Mouse (Mus musculus) liver, embryonic 15.5 days (tissue): ENCODE data around the gene Trnau1ap. TPM values are rescaled to one million over a fixed set of nuclear protein-coding genes. Genes with fewer than 3 reads are reported as not detected.

Experiments used
- ATAC-seq: fragments of 200-750 bp; cut with Nextera tagmentation; 2 replicates; pipeline ENCODE4 v1.8.0; 2017; ENCODE audit warnings: moderate number of reproducible peaks, mild to moderate bottlenecking, moderate library complexity; ENCODE audit not compliant: insufficient read depth
- H3K27ac ChIP-seq: fragments of 300-500 bp; sonication (generic); replicated peaks from 2 replicates; pipeline ENCODE4 v1.5.1; 2015; ENCODE audit warnings: mild to moderate bottlenecking, inconsistent platforms
- H3K27me3 ChIP-seq: fragments of 300-500 bp; sonication (generic); 2 replicates; pipeline ENCODE4 v1.6.1; 2015; ENCODE audit warnings: mild to moderate bottlenecking, inconsistent platforms
- H3K36me3 ChIP-seq: fragments of 300-500 bp; sonication (generic); replicated peaks from 2 replicates; pipeline ENCODE4 v1.6.1; 2015; ENCODE audit warnings: moderate library complexity, mild to moderate bottlenecking, inconsistent platforms
- H3K4me1 ChIP-seq: fragments of 300-500 bp; sonication (generic); replicated peaks from 2 replicates; pipeline ENCODE4 v1.6.1; 2015; ENCODE audit warnings: inconsistent platforms
- H3K4me2 ChIP-seq: fragments of 300-500 bp; sonication (generic); 2 replicates; pipeline ENCODE4 v1.6.1; 2015; ENCODE audit warnings: moderate library complexity, mild to moderate bottlenecking, inconsistent platforms
- H3K4me3 ChIP-seq: fragments of 300-500 bp; sonication (generic); replicated peaks from 2 replicates; pipeline ENCODE4 v1.5.1; 2015; ENCODE audit warnings: mild to moderate bottlenecking, inconsistent platforms
- H3K9ac ChIP-seq: fragments of 300-500 bp; sonication (generic); 2 replicates; pipeline ENCODE4 v1.6.1; 2015; ENCODE audit warnings: moderate library complexity, mild to moderate bottlenecking, inconsistent platforms
- H3K9me3 ChIP-seq: fragments of 300-500 bp; sonication (generic); replicated peaks from 2 replicates; pipeline ENCODE4 v1.6.1; 2016; ENCODE audit warnings: inconsistent platforms
- WGBS: fragments of 180-500 bp; shearing (Covaris S2); methylation state at CpG from one replicate; pipeline ENCODE4 v1.1.7; 2015; ENCODE audit warnings: mixed read lengths; ENCODE audit not compliant: insufficient replicate concordance; 5-methylcytosine and 5-hydroxymethylcytosine counted together
- polyA plus RNA-seq: library from polyadenylated mRNA; unstranded; fragments of >200 nt; fragmentation: Nextera tagmentation; extraction: Ambion mirVana; gene quantifications from 2 replicates; pipeline ENCODE4 v1.2.1, GENCODE M21; 2015

Trnau1ap gene
- polyA plus RNA-seq, 1 experiment from 2014 or later, result 28.7 TPM

DNA sequence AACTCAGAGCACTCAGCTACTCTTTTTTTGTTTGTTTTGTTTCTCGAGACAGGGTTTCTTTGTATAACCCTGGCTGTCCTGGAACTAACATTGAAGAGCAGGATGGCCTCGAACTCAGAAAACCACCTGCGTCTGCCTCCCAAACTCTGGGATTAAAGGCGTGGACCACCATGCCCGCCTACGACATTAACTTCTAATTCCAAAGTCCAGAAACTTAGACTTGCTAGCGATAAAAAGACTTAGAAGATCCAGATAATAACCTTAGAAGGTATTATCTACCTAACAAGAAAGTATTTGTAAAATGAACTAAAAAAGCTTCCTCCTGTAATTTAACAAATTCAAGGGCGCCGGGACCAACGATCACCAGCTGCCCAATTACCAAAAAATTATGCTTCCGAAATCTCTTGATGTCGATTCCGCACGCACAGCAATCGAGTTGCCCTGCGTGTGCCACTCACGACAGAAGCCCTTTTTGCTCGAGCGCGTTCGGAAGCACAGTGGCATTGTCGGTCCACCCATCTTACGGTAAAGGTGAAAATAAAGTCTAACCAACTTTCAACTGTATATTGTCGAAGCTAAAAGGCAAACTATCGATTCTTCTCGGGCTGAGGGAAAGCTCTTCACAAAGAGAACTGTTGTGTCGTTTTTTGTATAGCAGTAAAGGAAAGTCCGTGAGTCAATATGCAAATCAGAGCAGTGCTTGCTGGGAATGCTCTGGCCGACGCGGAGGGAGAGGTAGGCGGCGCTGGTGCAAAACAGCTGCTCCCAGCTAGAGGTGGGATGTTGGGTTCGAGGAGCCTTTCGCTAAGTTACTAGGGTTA lies 59.4 kb downstream of the Trnau1ap start:
- no peaks in the 10 kb centered on the region for H3K36me3 ChIP-seq
- H3K27ac ChIP-seq, result peak overlapping the region; percentile 90
- peak; percentile 72 for ATAC-seq
- H3K9ac ChIP-seq, result peak overlapping the region; percentile 53
- under 1% methylated on average over 35 of the region's 35 CpGs for WGBS
- H3K4me3 ChIP-seq, result peak overlapping the region; percentile 42
- no peaks in the 10 kb centered on the region for H3K27me3 ChIP-seq
- no peaks in the 10 kb centered on the region for H3K9me3 ChIP-seq
- H3K4me2 ChIP-seq, result peak overlapping the region; percentile 66
- peaks cover 48% of the 10 kb centered on the region for H3K4me1 ChIP-seq

DNA sequence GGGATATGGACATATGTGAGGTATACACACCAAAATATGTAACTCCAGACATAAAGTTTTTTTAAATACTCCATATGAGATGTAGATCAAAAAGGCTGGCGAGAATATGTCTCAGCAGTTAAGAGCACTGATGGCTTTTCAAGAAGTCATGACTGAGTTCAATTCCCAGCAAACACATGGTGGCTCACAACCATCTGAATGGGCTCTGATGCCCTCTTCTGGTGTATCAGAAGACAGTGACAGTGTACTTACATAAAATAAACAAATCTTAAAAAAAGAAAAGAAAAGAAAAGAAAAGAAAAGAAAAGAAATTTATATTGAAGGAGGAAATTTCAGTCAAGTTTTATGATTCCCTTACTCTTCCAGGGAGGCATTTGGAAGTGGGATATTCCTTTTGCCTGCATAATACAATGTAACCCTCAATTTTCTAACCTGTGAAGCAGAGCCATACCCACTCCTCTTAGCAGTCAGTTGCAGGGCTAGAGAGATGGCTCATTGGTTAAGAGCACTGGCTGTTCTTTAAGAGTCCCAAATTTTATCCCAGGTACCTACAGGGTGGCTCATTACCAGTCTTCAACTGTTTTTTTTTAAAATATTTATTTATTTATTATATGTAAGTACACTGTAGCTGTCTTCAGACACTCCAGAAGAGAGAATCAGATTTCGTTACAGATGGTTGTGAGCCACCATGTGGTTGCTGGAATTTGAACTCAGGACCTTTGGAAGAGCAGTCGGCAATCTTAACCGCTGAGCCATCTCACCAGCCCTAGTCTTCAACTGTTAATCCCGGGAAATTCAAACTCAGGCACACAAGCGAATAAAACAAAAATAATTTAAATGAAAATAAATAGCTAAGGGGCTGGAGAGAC lies 60.2 kb downstream of the Trnau1ap start:
- Histone ChIP-seq H3K36me3 (no peaks in the 10 kb centered on the region), H3K9ac (peak overlapping the region; percentile 53; the same call in 1 of the 2 replicates), H3K27ac (peak overlapping the region; percentile 90), H3K4me3 (no peak overlapping the region), H3K4me1 (peaks cover 48% of the 10 kb centered on the region), H3K9me3 (no peaks in the 10 kb centered on the region), H3K27me3 (no peaks in the 10 kb centered on the region), H3K4me2 (peak overlapping the region; percentile 66)
- no peak for ATAC-seq
- WGBS, result 4% methylated on average over 6 of the region's 6 CpGs

DNA sequence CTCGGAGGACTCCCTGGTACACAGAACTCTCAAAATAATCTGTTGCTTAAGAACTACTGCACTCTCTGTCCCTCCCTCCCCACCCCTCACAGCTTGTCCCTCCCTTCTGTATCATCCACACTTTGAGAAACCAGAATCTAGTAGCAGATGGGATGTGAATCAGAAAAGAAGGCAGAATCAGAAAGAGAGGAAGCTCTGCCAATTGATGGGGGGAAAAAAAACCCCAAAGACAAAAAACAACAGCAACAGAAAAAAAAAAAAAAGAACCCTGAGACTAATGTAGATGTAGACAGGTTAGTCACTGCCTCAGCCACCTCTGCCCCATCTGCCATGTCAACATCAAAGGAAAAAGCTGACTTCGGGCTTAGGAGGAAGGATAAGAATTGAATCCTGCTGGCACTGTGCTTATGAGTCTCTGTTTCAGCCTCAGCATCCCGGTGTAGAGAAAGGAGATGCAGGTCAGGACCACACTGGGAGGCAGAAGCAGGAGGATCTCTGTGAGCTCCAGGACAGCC lies 62.4 kb downstream of the Trnau1ap start:
- no peaks in the 10 kb centered on the region for H3K36me3 ChIP-seq
- no peaks in the 10 kb centered on the region for H3K9me3 ChIP-seq
- H3K4me3 ChIP-seq, result no peak overlapping the region
- no peak for ATAC-seq
- no peak overlapping the region for H3K27ac ChIP-seq
- H3K4me1 ChIP-seq, result peaks cover 48% of the 10 kb centered on the region
- H3K4me2 ChIP-seq, result no peak overlapping the region
- no peaks in the 10 kb centered on the region for H3K27me3 ChIP-seq
- WGBS, result 75% methylated on average over 3 of the region's 3 CpGs
- H3K9ac ChIP-seq, result no peak overlapping the region

DNA sequence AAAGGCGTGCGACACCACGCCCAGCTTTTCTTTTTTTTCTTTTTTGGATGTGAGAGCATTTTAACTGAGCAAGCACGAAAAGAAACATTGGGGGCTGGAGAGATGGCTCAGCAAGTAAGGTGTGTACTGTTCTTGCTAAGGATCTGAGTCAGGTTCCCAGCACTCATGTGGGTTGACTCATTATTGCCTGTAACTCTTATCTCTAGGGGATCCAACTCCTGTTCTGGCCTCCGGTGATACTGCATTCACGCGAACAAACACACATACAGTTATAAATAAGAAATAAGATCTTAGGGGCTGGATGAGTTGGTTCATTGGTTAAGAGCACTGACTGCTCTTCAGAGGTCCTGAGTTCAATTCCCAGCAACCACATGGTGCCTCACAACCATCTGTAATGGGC lies 66.0 kb downstream of the Trnau1ap start:
- Histone ChIP-seq H3K36me3 (0 out of 2 replicates have a peak, but pooled peaks cover under 1% of the 10 kb centered on the region), H3K27ac (no peak overlapping the region), H3K27me3 (no peaks in the 10 kb centered on the region), H3K4me2 (no peak overlapping the region), H3K4me3 (no peak overlapping the region), H3K4me1 (peaks cover 48% of the 10 kb centered on the region), H3K9ac (no peak overlapping the region), H3K9me3 (no peaks in the 10 kb centered on the region)
- 60% methylated on average over 7 of the region's 7 CpGs for WGBS
- ATAC-seq, result no peak

DNA sequence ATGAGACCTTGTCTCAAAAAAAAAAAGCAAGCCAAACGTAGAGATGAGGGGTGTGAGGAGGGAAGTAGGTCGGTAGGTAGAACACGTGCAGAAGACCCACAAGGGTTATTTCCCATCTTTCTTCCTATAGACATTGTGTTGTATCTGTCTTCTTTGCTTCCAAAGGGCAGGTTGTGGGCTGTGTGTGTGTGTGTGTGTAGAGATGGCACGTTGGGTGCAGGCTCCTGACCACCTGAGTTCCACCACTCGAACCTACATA lies 67.1 kb downstream of the Trnau1ap start:
- Histone ChIP-seq H3K9me3 (no peaks in the 10 kb centered on the region), H3K4me2 (peak overlapping the region; percentile 82), H3K4me1 (peaks cover 47% of the 10 kb centered on the region), H3K4me3 (peak overlapping the region; percentile 89), H3K27me3 (no peaks in the 10 kb centered on the region), H3K36me3 (0 out of 2 replicates have a peak, but pooled peaks cover 6% of the 10 kb centered on the region), H3K27ac (peak overlapping the region; percentile 93), H3K9ac (peak overlapping the region; percentile 95; the same call in 1 of the 2 replicates)
- ATAC-seq, result no peak
- 34% methylated on average over 5 of the region's 5 CpGs for WGBS

Other genes starting within 250 kb of the Trnau1ap start
- 0.08 TPM in 1 of 2 replicates, not detected in the other for gene Oprd1, start 185.1 kb downstream of the Trnau1ap start, polyA plus RNA-seq
- gene Ythdf2, start 117.2 kb downstream of the Trnau1ap start, polyA plus RNA-seq, result 26.2 and 28.6 TPM in 2 replicates
- 13.2 and 14.2 TPM in 2 replicates for gene Gmeb1, start 67.9 kb downstream of the Trnau1ap start, polyA plus RNA-seq
- gene Taf12, start 55.2 kb downstream of the Trnau1ap start, polyA plus RNA-seq, result 31.7 and 38.3 TPM in 2 replicates
- 0.52 and 0.54 TPM in 2 replicates for gene Rab42, start 26.2 kb downstream of the Trnau1ap start, polyA plus RNA-seq
- 48.0 and 54.5 TPM in 2 replicates for gene Rcc1, start 24.1 kb upstream of the Trnau1ap start, polyA plus RNA-seq
- 8.0 and 8.6 TPM in 2 replicates for gene Phactr4, start 93.0 kb upstream of the Trnau1ap start, polyA plus RNA-seq
- gene Med18, start 134.4 kb upstream of the Trnau1ap start, polyA plus RNA-seq, result 10.7 and 11.2 TPM in 2 replicates
- gene Sesn2, start 181.0 kb upstream of the Trnau1ap start, polyA plus RNA-seq, result 7.4 and 7.8 TPM in 2 replicates
- gene Atpif1, start 204.1 kb upstream of the Trnau1ap start, polyA plus RNA-seq, result 991 and 1,178 TPM in 2 replicates
- 68.8 and 84.7 TPM in 2 replicates for gene Dnajc8, start 206.0 kb upstream of the Trnau1ap start, polyA plus RNA-seq
- gene Ptafr, start 234.5 kb upstream of the Trnau1ap start, polyA plus RNA-seq, result 1.1 and 1.2 TPM in 2 replicates